Mouse (Mus musculus) spleen, adult 2 months (tissue): ENCODE results near the gene Naxd.

Source experiments
- CTCF ChIP-seq: fragments of 200-500 bp; IDR thresholded peaks from 2 replicates; pipeline ENCODE4 v1.5.1; 2011; ENCODE audit warnings: mild to moderate bottlenecking, inconsistent platforms; ENCODE audit not compliant: insufficient read depth, insufficient read length, insufficient replicate concordance; ENCODE audit errors: extremely low read depth
- POLR2A ChIP-seq: fragments of 200-500 bp; IDR thresholded peaks from 2 replicates; pipeline ENCODE4 v1.6.1; 2011; ENCODE audit warnings: low read depth, low read length, inconsistent platforms

- TF ChIP-seq POLR2A (no peak), CTCF (no peak)
Measured at GRCm38 (mm10) chr8:11530155-11530770, 33.0 kb downstream of the Naxd start.
